Mouse (Mus musculus) forebrain, embryonic 13.5 days (tissue): Measurements from ENCODE around the gene Wdr89. TPM values are rescaled to one million over a fixed set of nuclear protein-coding genes. Genes with fewer than 3 reads are reported as not detected.

ENCODE experiments used
- ATAC-seq: fragments of 200-750 bp; cut with Nextera tagmentation; 2 replicates; pipeline ENCODE4 v1.8.0; 2017
- H3K27ac ChIP-seq: fragments of 300-500 bp; sonication (generic); 2 replicates; pipeline ENCODE4 v1.5.1; 2015; ENCODE audit warnings: inconsistent platforms, mild to moderate bottlenecking, moderate library complexity
- H3K27me3 ChIP-seq: fragments of 300-500 bp; sonication (generic); 2 replicates; pipeline ENCODE4 v1.6.1; 2015; ENCODE audit warnings: mild to moderate bottlenecking, inconsistent platforms
- H3K36me3 ChIP-seq: fragments of 300-500 bp; sonication (generic); 2 replicates; pipeline ENCODE4 v1.6.1; 2015; ENCODE audit warnings: mild to moderate bottlenecking, inconsistent platforms; ENCODE audit not compliant: poor library complexity, severe bottlenecking
- H3K4me1 ChIP-seq: fragments of 300-500 bp; sonication (generic); 2 replicates; pipeline ENCODE4 v1.6.1; 2015; ENCODE audit warnings: inconsistent platforms
- H3K4me2 ChIP-seq: fragments of 300-500 bp; sonication (generic); 2 replicates; pipeline ENCODE4 v1.6.1; 2015; ENCODE audit warnings: inconsistent platforms, mild to moderate bottlenecking, moderate library complexity
- H3K4me3 ChIP-seq: fragments of 300-500 bp; sonication (generic); 2 replicates; pipeline ENCODE4 v1.5.1; 2015; ENCODE audit warnings: mild to moderate bottlenecking, inconsistent platforms
- H3K9ac ChIP-seq: fragments of 300-500 bp; sonication (generic); 2 replicates; pipeline ENCODE4 v1.6.1; 2015; ENCODE audit warnings: mild to moderate bottlenecking, inconsistent platforms
- H3K9me3 ChIP-seq: fragments of 300-500 bp; sonication (generic); replicated peaks from 2 replicates; pipeline ENCODE4 v1.6.1; 2016; ENCODE audit warnings: inconsistent platforms
- WGBS: fragments of 180-500 bp; shearing (Covaris S2); methylation state at CpG from one replicate; pipeline ENCODE4 v1.1.7; 2015; 5-methylcytosine and 5-hydroxymethylcytosine counted together
- polyA plus RNA-seq: library from polyadenylated mRNA; unstranded; fragments of >200 nt; fragmentation: Nextera tagmentation; extraction: Ambion mirVana; gene quantifications from 2 replicates; pipeline ENCODE4 v1.2.1, GENCODE M21; 2015

The Wdr89 gene
- polyA plus RNA-seq, 1 experiment from 2014 or later = 8.4 TPM

GRCm38 (mm10) chr12:75596154-75597002 lies 73.0 kb downstream of the Wdr89 start, which contains the start of gene Ppp2r5e:
TSS of gene Ppp2r5e (minus strand) at chr12:75596245.
- under 1% methylated on average over 72 of the region's 72 CpGs for WGBS
- Histone ChIP-seq H3K9ac (peak within 1 kb of the TSS; percentile 99), H3K9me3 (no peaks in the 10 kb centered on the region), H3K27ac (peak within 1 kb of the TSS; percentile 98), H3K36me3 (peaks cover 17% of the 10 kb centered on the region), H3K27me3 (no peaks in the 10 kb centered on the region), H3K4me3 (peak within 1 kb of the TSS; percentile 100), H3K4me2 (peak within 1 kb of the TSS; percentile 83), H3K4me1 (peaks cover 20% of the 10 kb centered on the region)
- ATAC-seq = peak; percentile 99

- Histone ChIP-seq H3K9me3 (no peaks in the 10 kb centered on the region), H3K27ac (peak overlapping the region; percentile 98), H3K4me2 (peak overlapping the region; percentile 83), H3K4me1 (peaks cover 20% of the 10 kb centered on the region), H3K27me3 (no peaks in the 10 kb centered on the region), H3K9ac (peak overlapping the region; percentile 99), H3K4me3 (peak overlapping the region; percentile 100), H3K36me3 (peaks cover 23% of the 10 kb centered on the region)
- peak; percentile 16; the same call in 1 of the 2 replicates for ATAC-seq
- WGBS = under 1% methylated on average over 52 of the region's 97 CpGs
Observed at GRCm38 (mm10) chr12:75595291-75596153, 73.8 kb downstream of the Wdr89 start.

GRCm38 (mm10) chr12:75594404-75594803 lies 74.9 kb downstream of the Wdr89 start:
- H3K36me3 ChIP-seq = peaks cover 34% of the 10 kb centered on the region
- H3K4me3 ChIP-seq = peak overlapping the region; percentile 100
- no peak overlapping the region for H3K27ac ChIP-seq
- peaks cover 20% of the 10 kb centered on the region for H3K4me1 ChIP-seq
- H3K9me3 ChIP-seq = no peaks in the 10 kb centered on the region
- ATAC-seq = no peak
- WGBS = 47% methylated on average over 5 of the region's 5 CpGs
- H3K4me2 ChIP-seq = peak overlapping the region; percentile 83
- peak overlapping the region; percentile 99 for H3K9ac ChIP-seq
- no peaks in the 10 kb centered on the region for H3K27me3 ChIP-seq

GRCm38 (mm10) chr12:75593817-75594216 lies 75.5 kb downstream of the Wdr89 start:
- Histone ChIP-seq H3K9me3 (no peaks in the 10 kb centered on the region), H3K9ac (peak overlapping the region; percentile 99; the same call in 1 of the 2 replicates), H3K27ac (no peak overlapping the region), H3K4me1 (peaks cover 20% of the 10 kb centered on the region), H3K27me3 (no peaks in the 10 kb centered on the region), H3K4me3 (peak overlapping the region; percentile 100), H3K4me2 (peak overlapping the region; percentile 83), H3K36me3 (peaks cover 39% of the 10 kb centered on the region)
- no peak for ATAC-seq
- WGBS = 73% methylated on average over 4 of the region's 4 CpGs

GRCm38 (mm10) chr12:75587501-75587900 lies 81.8 kb downstream of the Wdr89 start:
- no peaks in the 10 kb centered on the region for H3K27me3 ChIP-seq
- no peak overlapping the region for H3K9ac ChIP-seq
- H3K27ac ChIP-seq = no peak overlapping the region
- no peak overlapping the region for H3K4me2 ChIP-seq
- H3K36me3 ChIP-seq = peaks cover 66% of the 10 kb centered on the region
- no peak for ATAC-seq
- H3K9me3 ChIP-seq = no peaks in the 10 kb centered on the region
- no peak overlapping the region for H3K4me3 ChIP-seq
- H3K4me1 ChIP-seq = peaks cover 3% of the 10 kb centered on the region; the same call in 1 of the 2 replicates

GRCm38 (mm10) chr12:75583776-75584175 lies 85.6 kb downstream of the Wdr89 start:
- 72% methylated on average over 3 of the region's 3 CpGs for WGBS

More at GRCm38 (mm10) chr12:75583776-75584175, 85.6 kb downstream of the Wdr89 start:
- peaks cover 45% of the 10 kb centered on the region for H3K36me3 ChIP-seq
- ATAC-seq = no peak
- H3K9me3 ChIP-seq = 0 out of 2 replicates have a peak, but pooled peaks cover 2% of the 10 kb centered on the region
- H3K27me3 ChIP-seq = no peaks in the 10 kb centered on the region
- H3K27ac ChIP-seq = no peak overlapping the region
- no peak overlapping the region for H3K9ac ChIP-seq
- H3K4me2 ChIP-seq = no peak overlapping the region
- peaks cover 3% of the 10 kb centered on the region; the same call in 1 of the 2 replicates for H3K4me1 ChIP-seq
- H3K4me3 ChIP-seq = no peak overlapping the region

Other genes starting within 250 kb of the Wdr89 start
- 21.8 and 24.0 TPM in 2 replicates for gene Ppp2r5e, start 73.3 kb downstream of the Wdr89 start, polyA plus RNA-seq
- gene Sgpp1, start 66.2 kb upstream of the Wdr89 start, polyA plus RNA-seq = 9.3 and 10.1 TPM in 2 replicates
- gene Syne2, start 148.6 kb upstream of the Wdr89 start, polyA plus RNA-seq = 137 TPM in 2 replicates